Mouse (Mus musculus) liver, embryonic 14.5 days (tissue): ENCODE measurements around the gene Slc43a2.

Experiments
- CTCF ChIP-seq: IDR thresholded peaks from 2 replicates; pipeline ENCODE4 v1.5.1; 2016; ENCODE audit warnings: antibody characterized with exemption, low read depth, control low read depth
- EP300 ChIP-seq: IDR thresholded peaks from 2 replicates; pipeline ENCODE4 v1.6.1; 2016; ENCODE audit warnings: antibody characterized with exemption, low read depth

GRCm38 (mm10) chr11:75583521-75583920 is 52.0 kb downstream of the Slc43a2 start:
- no peak for TF ChIP-seq CTCF
- TF ChIP-seq EP300: no peak
